Mouse (Mus musculus) forebrain, embryonic 12.5 days (tissue): ENCODE results near the gene Tssk3. TPM values are rescaled to one million over a fixed set of nuclear protein-coding genes. Genes with fewer than 3 reads are reported as not detected.
"Not testable (repeated sequence)": the region's sequence is repeated elsewhere in the genome, so short reads cannot be mapped to it uniquely, and the experiment has no call there.

Experiments used
- ATAC-seq: fragments of 200-750 bp; cut with Nextera tagmentation; 2 replicates; pipeline ENCODE4 v1.8.0; 2017; ENCODE audit warnings: moderate TSS enrichment; ENCODE audit not compliant: low FRiP score
- H3K27ac ChIP-seq: fragments of 300-500 bp; sonication (generic); 2 replicates; pipeline ENCODE4 v1.5.1; 2016; ENCODE audit warnings: mild to moderate bottlenecking
- H3K27me3 ChIP-seq: fragments of 300-500 bp; sonication (generic); 2 replicates; pipeline ENCODE4 v1.6.1; 2016; ENCODE audit warnings: mild to moderate bottlenecking
- H3K36me3 ChIP-seq: fragments of 300-500 bp; sonication (generic); replicated peaks from 2 replicates; pipeline ENCODE4 v1.6.1; 2016; ENCODE audit warnings: mild to moderate bottlenecking
- H3K4me1 ChIP-seq: fragments of 300-500 bp; sonication (generic); 2 replicates; pipeline ENCODE4 v1.6.1; 2016
- H3K4me2 ChIP-seq: fragments of 300-500 bp; sonication (generic); 2 replicates; pipeline ENCODE4 v1.6.1; 2016; ENCODE audit warnings: mild to moderate bottlenecking, moderate library complexity
- H3K4me3 ChIP-seq: fragments of 300-500 bp; sonication (generic); replicated peaks from 2 replicates; pipeline ENCODE4 v1.5.1; 2016; ENCODE audit warnings: mild to moderate bottlenecking
- H3K9ac ChIP-seq: fragments of 300-500 bp; sonication (generic); 2 replicates; pipeline ENCODE4 v1.6.1; 2016; ENCODE audit warnings: mild to moderate bottlenecking
- H3K9me3 ChIP-seq: fragments of 300-500 bp; sonication (generic); 2 replicates; pipeline ENCODE4 v1.6.1; 2016
- WGBS: fragments of 180-500 bp; shearing (Covaris S2); methylation state at CpG from one replicate; pipeline ENCODE4 v1.1.7; 2016; 5-methylcytosine and 5-hydroxymethylcytosine counted together
- polyA plus RNA-seq: library from polyadenylated mRNA; unstranded; fragments of >200 nt; fragmentation: Nextera tagmentation; extraction: Ambion mirVana; gene quantifications from 2 replicates; pipeline ENCODE4 v1.2.1, GENCODE M21; 2016

The Tssk3 gene
- polyA plus RNA-seq, 1 experiment from 2014 or later, result not detected

DNA sequence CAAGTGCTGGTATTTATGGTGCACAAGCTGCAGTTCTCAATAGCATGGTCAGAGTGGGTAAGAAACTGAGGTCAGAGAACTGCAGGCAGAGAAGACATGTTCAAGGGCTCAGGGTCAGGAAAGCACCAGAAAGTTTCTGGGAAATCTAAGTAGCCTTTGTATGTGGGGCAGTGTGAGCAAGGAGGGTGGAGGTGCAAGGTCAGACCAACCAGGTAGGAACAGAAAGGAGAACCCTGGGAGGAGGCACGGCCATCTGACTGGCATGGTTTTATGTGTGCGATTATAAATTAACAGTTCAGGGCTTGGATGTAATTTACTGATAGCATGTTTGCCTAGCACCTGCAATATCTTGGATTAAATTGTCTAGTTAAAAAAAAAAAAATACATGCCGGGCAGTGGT lies 31.1 kb downstream of the Tssk3 start:
- 100% methylated on average over 3 of the region's 3 CpGs for WGBS
- Histone ChIP-seq H3K36me3 (no peaks in the 10 kb centered on the region), H3K27ac (no peak overlapping the region), H3K27me3 (no peaks in the 10 kb centered on the region), H3K9me3 (no peaks in the 10 kb centered on the region), H3K9ac (no peak overlapping the region), H3K4me1 (peaks cover 15% of the 10 kb centered on the region), H3K4me3 (no peak overlapping the region), H3K4me2 (no peak overlapping the region)
- ATAC-seq, result no peak

- H3K27ac ChIP-seq, H3K4me3 ChIP-seq, H3K9me3 ChIP-seq, H3K9ac ChIP-seq, H3K36me3 ChIP-seq, H3K4me1 ChIP-seq, H3K4me2 ChIP-seq, ATAC-seq, H3K27me3 ChIP-seq: not testable (repeated sequence)
- WGBS, result 74% methylated on average over 2 of the region's 2 CpGs
These were observed 33.5 kb downstream of the Tssk3 start for GRCm38 (mm10) chr4:129457311-129457710.

DNA sequence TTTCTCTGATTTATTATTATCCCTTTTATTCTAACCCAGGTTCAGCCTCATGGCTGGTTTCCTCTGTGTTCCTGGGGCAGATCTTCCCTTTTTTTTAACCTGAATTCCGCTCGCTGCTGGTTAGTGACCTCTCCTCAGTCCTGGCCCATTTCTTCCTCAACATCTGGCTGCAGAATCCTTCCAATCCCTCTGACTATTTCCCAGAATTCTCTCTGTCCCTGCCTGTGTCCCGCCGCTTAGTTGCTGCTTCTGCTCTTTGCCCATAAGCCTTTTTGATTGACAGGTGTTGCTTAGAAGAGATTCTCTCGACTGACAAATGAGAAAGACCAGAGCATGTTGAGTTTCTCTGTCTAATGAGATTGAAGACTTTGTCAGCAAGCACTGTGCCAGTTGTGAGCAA lies 34.7 kb downstream of the Tssk3 start:
- Histone ChIP-seq H3K27ac (no peak overlapping the region), H3K4me2 (no peak overlapping the region), H3K4me3 (no peak overlapping the region), H3K4me1 (peaks cover 4% of the 10 kb centered on the region; the same call in 1 of the 2 replicates), H3K27me3 (no peaks in the 10 kb centered on the region), H3K9me3 (no peaks in the 10 kb centered on the region), H3K36me3 (no peaks in the 10 kb centered on the region), H3K9ac (no peak overlapping the region)
- WGBS, result 58% methylated on average over 5 of the region's 5 CpGs
- ATAC-seq, result no peak

DNA sequence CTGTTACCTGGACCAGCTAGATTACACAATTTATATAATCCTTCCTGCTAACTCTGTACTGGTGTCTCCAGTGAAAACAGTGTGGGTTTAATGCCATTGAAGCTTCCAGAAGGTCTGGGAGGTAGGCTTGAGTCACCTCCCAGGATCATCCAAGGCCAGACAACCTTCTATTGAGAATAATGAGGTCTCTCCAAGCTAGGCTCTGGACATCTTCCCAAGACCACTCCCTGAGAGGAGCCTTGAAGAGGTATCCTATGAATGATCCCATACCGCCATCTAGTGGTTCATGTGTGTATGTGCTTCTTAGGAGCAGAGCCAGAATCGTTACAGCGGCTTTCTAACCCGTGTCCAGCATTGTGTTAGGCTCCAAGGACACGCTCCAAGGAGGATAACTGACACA lies 35.6 kb downstream of the Tssk3 start:
- Histone ChIP-seq H3K4me3 (no peak overlapping the region), H3K9me3 (no peaks in the 10 kb centered on the region), H3K4me1 (no peaks in the 10 kb centered on the region), H3K27ac (no peak overlapping the region), H3K9ac (no peak overlapping the region), H3K36me3 (no peaks in the 10 kb centered on the region), H3K4me2 (no peak overlapping the region), H3K27me3 (no peaks in the 10 kb centered on the region)
- peak; percentile 79 for ATAC-seq
- WGBS, result 1% methylated on average over 5 of the region's 5 CpGs

- Histone ChIP-seq H3K27ac (no peak overlapping the region), H3K36me3 (no peaks in the 10 kb centered on the region), H3K4me2 (no peak overlapping the region), H3K4me3 (no peak overlapping the region), H3K4me1 (no peaks in the 10 kb centered on the region), H3K9me3 (no peaks in the 10 kb centered on the region), H3K9ac (no peak overlapping the region), H3K27me3 (no peaks in the 10 kb centered on the region)
- WGBS, result 89% methylated on average over 15 of the region's 15 CpGs
- no peak for ATAC-seq
These were observed 39.2 kb downstream of the Tssk3 start for GRCm38 (mm10) chr4:129451471-129452169.

- Histone ChIP-seq H3K27me3 (no peaks in the 10 kb centered on the region), H3K27ac (no peak overlapping the region), H3K4me3 (no peak overlapping the region), H3K4me1 (no peaks in the 10 kb centered on the region), H3K36me3 (no peaks in the 10 kb centered on the region), H3K4me2 (no peak overlapping the region), H3K9ac (no peak overlapping the region), H3K9me3 (no peaks in the 10 kb centered on the region)
- ATAC-seq, result no peak
- 81% methylated on average over 2 of the region's 2 CpGs for WGBS
These were observed 40.0 kb downstream of the Tssk3 start for GRCm38 (mm10) chr4:129450851-129451250.

GRCm38 (mm10) chr4:129448713-129449112 lies 42.1 kb downstream of the Tssk3 start:
- Histone ChIP-seq H3K27ac (no peak overlapping the region), H3K9me3 (no peaks in the 10 kb centered on the region), H3K27me3 (no peaks in the 10 kb centered on the region), H3K4me2 (no peak overlapping the region), H3K9ac (no peak overlapping the region), H3K4me3 (no peak overlapping the region), H3K4me1 (no peaks in the 10 kb centered on the region), H3K36me3 (no peaks in the 10 kb centered on the region)
- WGBS, result 88% methylated on average over 6 of the region's 6 CpGs
- no peak for ATAC-seq

DNA sequence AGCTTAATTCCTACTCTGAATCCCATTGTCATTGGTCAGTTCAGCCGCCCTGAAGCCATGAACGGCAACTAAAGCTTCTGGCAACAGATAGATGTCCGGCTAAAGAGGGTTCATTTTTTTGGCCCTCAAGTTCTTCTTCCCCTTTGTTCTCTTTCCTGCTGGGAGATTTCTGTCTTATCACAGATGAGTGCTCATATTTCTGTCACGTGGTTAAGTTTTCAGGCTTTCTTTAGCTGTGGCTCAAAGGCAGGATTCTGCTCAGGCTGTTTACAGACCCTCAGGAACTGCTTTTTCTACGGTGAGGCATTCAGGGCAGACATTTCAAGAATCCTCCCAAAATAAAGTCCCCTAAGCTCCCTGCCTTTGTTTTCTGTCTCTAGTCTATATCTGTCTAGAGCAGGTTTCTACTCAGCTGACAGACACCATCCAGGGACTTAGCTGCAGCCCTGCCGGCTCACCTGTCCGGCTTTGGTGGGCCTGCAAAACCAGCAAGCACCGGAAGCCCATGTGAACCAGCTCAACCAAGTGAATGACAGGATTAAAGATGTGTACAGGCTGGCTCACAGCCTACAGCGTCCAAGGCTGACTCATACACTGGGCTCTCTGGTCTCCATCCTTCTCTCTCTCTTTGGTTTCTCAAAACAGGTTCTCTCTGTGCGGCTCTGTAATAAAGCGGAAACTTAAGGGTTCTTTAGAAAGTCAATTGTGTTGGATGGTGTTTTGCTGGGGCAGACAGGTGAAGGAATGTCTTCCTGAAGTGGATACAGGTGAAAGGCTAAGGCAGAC lies 42.9 kb downstream of the Tssk3 start:
- Histone ChIP-seq H3K4me3 (no peak overlapping the region), H3K27me3 (peaks cover 7% of the 10 kb centered on the region; the same call in 1 of the 2 replicates), H3K4me1 (no peaks in the 10 kb centered on the region), H3K36me3 (no peaks in the 10 kb centered on the region), H3K9ac (no peak overlapping the region), H3K9me3 (no peaks in the 10 kb centered on the region), H3K27ac (no peak overlapping the region), H3K4me2 (no peak overlapping the region)
- WGBS, result 80% methylated on average over 11 of the region's 11 CpGs
- ATAC-seq, result no peak

- Histone ChIP-seq H3K36me3 (no peaks in the 10 kb centered on the region), H3K4me1 (no peaks in the 10 kb centered on the region), H3K27ac (no peak overlapping the region), H3K9me3 (no peaks in the 10 kb centered on the region), H3K27me3 (peaks cover 11% of the 10 kb centered on the region), H3K9ac (no peak overlapping the region), H3K4me3 (no peak overlapping the region), H3K4me2 (no peak overlapping the region)
- WGBS, result 84% methylated on average over 8 of the region's 8 CpGs
- no peak for ATAC-seq
These were observed 43.5 kb downstream of the Tssk3 start for GRCm38 (mm10) chr4:129447360-129447759.

DNA sequence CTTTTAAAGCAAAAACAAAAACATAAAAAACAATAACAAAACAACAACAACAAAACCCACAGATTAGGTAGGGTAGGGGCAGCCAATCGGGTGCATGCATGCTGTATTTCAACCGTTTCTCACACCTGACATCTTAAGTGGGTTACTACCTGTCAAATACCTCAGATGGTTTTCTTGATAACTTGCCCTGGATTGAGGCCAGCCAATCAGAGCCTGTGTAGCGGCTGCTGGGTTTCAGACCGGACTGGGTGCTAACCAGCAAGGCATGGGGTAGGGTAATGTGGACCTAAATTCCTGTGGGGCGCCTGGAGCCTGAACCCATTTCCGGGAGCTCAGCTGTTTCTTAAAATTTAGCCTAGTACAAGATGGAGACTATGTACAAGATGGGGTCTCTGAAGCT lies 49.7 kb downstream of the Tssk3 start:
- Histone ChIP-seq H3K4me3 (peak overlapping the region; percentile 48; the same call in 1 of the 2 replicates), H3K27ac (no peak overlapping the region), H3K4me1 (peaks cover 10% of the 10 kb centered on the region), H3K4me2 (peak overlapping the region; percentile 68), H3K9ac (no peak overlapping the region), H3K27me3 (peaks cover 43% of the 10 kb centered on the region), H3K9me3 (no peaks in the 10 kb centered on the region), H3K36me3 (no peaks in the 10 kb centered on the region)
- WGBS, result 26% methylated on average over 6 of the region's 6 CpGs
- ATAC-seq, result 0 out of 2 replicates have a peak, but pooled peaks have one; percentile 30

- Histone ChIP-seq H3K4me1 (peaks cover 10% of the 10 kb centered on the region), H3K9ac (peak within 1 kb of the TSS; percentile 59), H3K4me2 (peak within 1 kb of the TSS; percentile 68), H3K27ac (no peak within 1 kb of the TSS), H3K36me3 (no peaks in the 10 kb centered on the region), H3K27me3 (peaks cover 43% of the 10 kb centered on the region), H3K9me3 (no peaks in the 10 kb centered on the region), H3K4me3 (peak within 1 kb of the TSS; percentile 48)
- WGBS, result 2% methylated on average over 33 of the region's 33 CpGs
- ATAC-seq, result peak; percentile 89
These were observed 50.3 kb downstream of the Tssk3 start, which contains the start of gene Zbtb8b for GRCm38 (mm10) chr4:129440340-129441063. Gene Zbtb8b, minus strand, starts transcription at chr4:129440853.
